Mouse (Mus musculus) stomach, embryonic 14.5 days (tissue): Measurements from ENCODE around the gene Bloc1s2. TPM values are rescaled to one million over a fixed set of nuclear protein-coding genes. Genes with fewer than 3 reads are reported as not detected.

ENCODE experiments used
- ATAC-seq: fragments of 200-750 bp; cut with Nextera tagmentation; 2 replicates; pipeline ENCODE4 v1.8.0; 2017; ENCODE audit warnings: low read depth, moderate TSS enrichment; ENCODE audit not compliant: insufficient number of reproducible peaks, insufficient read depth, low FRiP score
- H3K27ac ChIP-seq: fragments of 300-500 bp; sonication (generic); 2 replicates; pipeline ENCODE4 v1.5.1; 2014; ENCODE audit warnings: mild to moderate bottlenecking, low read length, moderate library complexity, mixed read lengths
- H3K27me3 ChIP-seq: fragments of 300-500 bp; sonication (generic); 2 replicates; pipeline ENCODE4 v1.6.1; 2014; ENCODE audit warnings: low read length, control low read depth, mixed read lengths; ENCODE audit not compliant: control insufficient read depth, insufficient read depth
- H3K36me3 ChIP-seq: fragments of 300-500 bp; sonication (generic); 2 replicates; pipeline ENCODE4 v1.6.1; 2014; ENCODE audit warnings: mild to moderate bottlenecking, control low read depth, low read length, moderate library complexity, mixed read lengths; ENCODE audit not compliant: control insufficient read depth, insufficient read depth
- H3K4me1 ChIP-seq: fragments of 300-500 bp; sonication (generic); 2 replicates; pipeline ENCODE4 v1.6.1; 2014; ENCODE audit warnings: low read length, control low read depth, mixed read lengths; ENCODE audit not compliant: control insufficient read depth, insufficient read depth
- H3K4me2 ChIP-seq: fragments of 300-500 bp; sonication (generic); replicated peaks from 2 replicates; pipeline ENCODE4 v1.6.1; 2014; ENCODE audit warnings: low read depth, low read length, control low read depth
- H3K4me3 ChIP-seq: fragments of 300-500 bp; sonication (generic); 2 replicates; pipeline ENCODE4 v1.5.1; 2014; ENCODE audit warnings: low read depth, low read length, control low read depth
- H3K9ac ChIP-seq: fragments of 300-500 bp; sonication (generic); replicated peaks from 2 replicates; pipeline ENCODE4 v1.6.1; 2014; ENCODE audit warnings: low read depth, mild to moderate bottlenecking, control low read depth, low read length, moderate library complexity, mixed read lengths
- H3K9me3 ChIP-seq: fragments of 300-500 bp; sonication (generic); 2 replicates; pipeline ENCODE4 v1.6.1; 2016; ENCODE audit warnings: low read depth, low read length, control low read depth; ENCODE audit not compliant: control insufficient read depth
- polyA plus RNA-seq: library from polyadenylated mRNA; unstranded; fragments of >200 nt; fragmentation: Nextera tagmentation; extraction: Ambion mirVana; gene quantifications from 2 replicates; pipeline ENCODE4 v1.2.1, GENCODE M21; 2014

Gene Bloc1s2
- polyA plus RNA-seq, 1 experiment from 2014 or later, result 86.5 TPM

GRCm38 (mm10) chr19:44100840-44101239, 45.4 kb downstream of the Bloc1s2 start:
- H3K9me3 ChIP-seq, result no peaks in the 10 kb centered on the region
- H3K36me3 ChIP-seq, result peaks cover 25% of the 10 kb centered on the region
- no peak overlapping the region for H3K27ac ChIP-seq
- no peak overlapping the region for H3K9ac ChIP-seq
- H3K27me3 ChIP-seq, result no peaks in the 10 kb centered on the region
- H3K4me1 ChIP-seq, result no peaks in the 10 kb centered on the region
- no peak overlapping the region for H3K4me3 ChIP-seq
- no peak overlapping the region for H3K4me2 ChIP-seq
- no peak for ATAC-seq

Other genes with a start within 250 kb of the Bloc1s2 start
- gene Dnmbp, start 206.3 kb downstream of the Bloc1s2 start, polyA plus RNA-seq, result 28.0 and 30.5 TPM in 2 replicates
- 46.3 and 54.7 TPM in 2 replicates for gene Cpn1, start 159.9 kb downstream of the Bloc1s2 start, polyA plus RNA-seq
- gene Cyp2c23, start 117.2 kb downstream of the Bloc1s2 start, polyA plus RNA-seq, result 1.7 TPM in 2 replicates
- gene Erlin1, start 76.7 kb downstream of the Bloc1s2 start, polyA plus RNA-seq, result 38.9 and 42.7 TPM in 2 replicates
- gene Chuk, start 39.0 kb downstream of the Bloc1s2 start, polyA plus RNA-seq, result 44.8 and 45.9 TPM in 2 replicates
- 30.6 TPM in 2 replicates for gene Cwf19l1, start 10.6 kb downstream of the Bloc1s2 start, polyA plus RNA-seq
- gene Pkd2l1, start 46.0 kb upstream of the Bloc1s2 start, polyA plus RNA-seq, result not detected in 2 replicates
- gene Scd3, start 56.8 kb upstream of the Bloc1s2 start, polyA plus RNA-seq, result 0.56 and 0.97 TPM in 2 replicates
- gene Scd2, start 147.2 kb upstream of the Bloc1s2 start, polyA plus RNA-seq, result 237 and 282 TPM in 2 replicates
- gene Scd4, start 186.6 kb upstream of the Bloc1s2 start, polyA plus RNA-seq, result 0.10 and 0.25 TPM in 2 replicates